Mouse (Mus musculus): ENCODE results near the gene Mt3. TPM values are rescaled to one million over a fixed set of nuclear protein-coding genes. Genes with fewer than 3 reads are reported as not detected.
"Not testable (repeated sequence)": the region's sequence is repeated elsewhere in the genome, so short reads cannot be mapped to it uniquely, and the experiment has no call there.

Gene Mt3
- total RNA-seq, 2 experiments from 2014 or later = 740 to 758 TPM

DNA sequence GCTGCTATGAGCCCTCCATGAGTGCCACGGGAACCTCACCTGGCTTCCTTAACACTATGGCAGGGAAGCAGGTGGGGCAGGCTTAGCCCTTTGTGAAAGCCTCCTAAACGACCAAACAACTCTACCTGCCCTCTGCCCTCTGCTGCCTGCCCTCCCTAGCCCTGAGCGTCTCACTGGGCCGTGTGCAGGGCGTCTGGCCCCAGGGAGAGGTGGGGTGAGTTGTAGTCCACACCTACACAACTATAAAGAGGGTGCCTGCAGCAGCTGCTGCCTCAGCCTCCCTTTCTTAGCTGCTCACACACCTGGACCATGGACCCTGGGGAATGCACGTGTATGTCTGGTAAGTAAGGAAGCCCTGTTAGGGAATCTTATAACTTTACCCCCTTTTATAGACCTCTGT, 15.5 kb upstream of the Mt3 start, which contains the start of gene Mt4:
Gene Mt4 (plus strand): TSS at position 265 of the 400 bp plus-strand sequence.
- intact Hi-C loops (cut with DNase I) = no loop called here

DNA sequence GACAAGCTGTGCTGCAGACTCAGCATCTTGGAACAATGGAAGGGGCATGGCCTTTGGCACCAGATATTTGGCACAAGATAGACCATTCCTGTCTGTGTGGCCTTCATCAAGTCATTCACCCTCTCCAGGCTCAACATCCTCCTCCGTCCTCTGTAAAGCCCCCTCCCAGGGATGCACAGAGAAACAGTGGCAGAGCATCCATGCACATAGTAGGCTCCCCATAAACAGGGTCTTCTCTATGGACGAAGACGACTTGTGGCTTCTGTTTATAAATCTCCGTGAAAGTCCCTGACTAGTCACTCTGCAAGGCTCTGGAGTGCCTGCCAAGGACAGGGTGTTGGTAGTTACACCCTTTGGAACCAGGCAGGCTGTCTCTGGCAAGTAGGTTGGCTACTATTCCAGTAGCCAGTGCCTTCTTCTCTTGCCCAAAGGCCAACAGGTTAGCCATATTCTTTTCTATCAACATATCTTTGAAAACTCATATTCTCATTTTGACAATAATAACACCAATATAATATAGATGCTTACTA, 12.1 kb upstream of the Mt3 start:
- no peak for DNase-seq (ENCODE audit: low spot score in 2 of 2)
- intact Hi-C loops (cut with DNase I) = no loop called here

More for the DNA sequence above, 15.5 kb upstream of the Mt3 start, which contains the start of gene Mt4:
- DNase-seq (ENCODE audit: low spot score in 2 of 2) = no peak

GRCm38 (mm10) chr8:94148236-94148635, 4.2 kb upstream of the Mt3 start:
- intact Hi-C loops (cut with DNase I) = no loop called here
- peak; percentile 21 to 77 for DNase-seq (ENCODE audit: low spot score in 2 of 2)

DNA sequence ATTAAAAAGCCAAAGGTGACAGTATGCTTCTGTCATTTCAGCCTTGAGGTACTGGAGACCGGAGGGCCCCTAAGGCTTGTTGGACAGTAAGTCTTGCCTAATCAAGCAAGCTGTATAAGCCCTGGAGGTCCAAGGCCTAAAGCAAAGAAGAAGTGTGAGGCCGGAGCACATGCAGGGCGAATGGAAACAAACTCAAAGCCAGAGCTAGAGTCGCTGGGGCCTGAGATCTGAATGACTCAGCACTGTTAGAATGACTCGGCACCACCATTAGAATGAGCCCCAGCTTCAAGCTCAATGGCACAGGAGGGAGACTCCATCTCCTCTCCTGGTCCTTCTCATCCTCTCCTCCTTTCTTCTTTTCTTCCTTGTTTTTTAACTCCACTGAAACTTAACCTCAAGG, 1.5 kb upstream of the Mt3 start:
- intact Hi-C loops (cut with DNase I) = no loop called here
- DNase-seq (ENCODE audit: low spot score in 2 of 2) = no peak

DNA sequence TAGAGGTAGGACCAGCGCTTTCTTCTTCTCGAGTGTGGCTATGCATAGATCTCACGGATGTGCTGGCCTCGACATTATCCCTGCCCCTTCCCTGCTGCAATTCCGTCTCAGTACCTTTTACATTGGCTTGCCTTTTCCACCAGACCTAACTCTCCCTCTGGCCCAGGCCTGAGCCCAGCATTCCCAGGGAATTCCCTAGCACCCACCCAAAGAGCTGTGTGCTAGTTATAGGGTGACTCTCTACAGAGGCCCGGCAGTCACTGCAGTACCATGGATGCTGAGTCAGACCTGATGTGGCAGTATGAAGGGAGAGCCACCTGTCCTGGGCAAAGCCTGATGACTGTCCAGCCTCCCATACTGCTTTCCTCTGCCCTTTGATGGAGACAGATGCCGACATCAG, 1.0 kb downstream of the Mt3 start:
- intact Hi-C loops (cut with DNase I) = loop anchor here (2.0 kb wide), 1 partner anchor 55 kb away; the partner anchor contains the start of gene Bbs2
- DNase-seq (ENCODE audit: low spot score in 2 of 2) = peak; percentile 23 to 42

- intact Hi-C loops (cut with DNase I) = no loop called here
- no peak for DNase-seq (ENCODE audit: low spot score in 2 of 2)
Observed at GRCm38 (mm10) chr8:94154537-94154936, 2.1 kb downstream of the Mt3 start.

GRCm38 (mm10) chr8:94156092-94156491, 3.7 kb downstream of the Mt3 start:
- intact Hi-C loops (cut with DNase I) = no loop called here
- DNase-seq (ENCODE audit: low spot score in 2 of 2) = no peak

GRCm38 (mm10) chr8:94165772-94166171, 13.4 kb downstream of the Mt3 start:
- intact Hi-C loops (cut with DNase I); DNase-seq (ENCODE audit: low spot score in 2 of 2): not testable (repeated sequence)

DNA sequence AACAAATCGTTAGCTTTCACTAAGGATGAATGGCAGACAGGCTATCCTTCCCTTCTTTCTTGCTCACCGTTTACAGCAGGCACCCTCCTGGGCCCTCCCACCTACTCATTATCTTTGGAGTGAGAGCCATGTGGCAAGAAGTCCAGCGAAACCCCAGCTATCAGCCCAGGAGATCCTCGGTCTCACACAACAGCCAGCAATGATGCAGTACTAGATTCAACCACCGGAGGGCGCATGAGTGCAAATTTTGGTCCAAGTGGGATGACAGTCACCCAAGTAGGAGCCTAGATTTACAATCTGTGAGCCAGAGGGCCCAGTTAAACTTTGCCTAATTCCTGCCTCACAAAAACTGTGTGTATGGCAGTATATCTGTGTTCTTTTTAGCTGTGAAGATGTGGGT, 14.8 kb downstream of the Mt3 start:
- DNase-seq (ENCODE audit: low spot score in 2 of 2) = peak; percentile 94 to 96
- intact Hi-C loops (cut with DNase I) = loop anchor here (1.0 kb wide), 1 partner anchor 32 kb away; no protein-coding TSS in a partner anchor

GRCm38 (mm10) chr8:94169547-94169946, 17.1 kb downstream of the Mt3 start:
- no peak for DNase-seq (ENCODE audit: low spot score in 2 of 2)
- intact Hi-C loops (cut with DNase I) = no loop called here

DNA sequence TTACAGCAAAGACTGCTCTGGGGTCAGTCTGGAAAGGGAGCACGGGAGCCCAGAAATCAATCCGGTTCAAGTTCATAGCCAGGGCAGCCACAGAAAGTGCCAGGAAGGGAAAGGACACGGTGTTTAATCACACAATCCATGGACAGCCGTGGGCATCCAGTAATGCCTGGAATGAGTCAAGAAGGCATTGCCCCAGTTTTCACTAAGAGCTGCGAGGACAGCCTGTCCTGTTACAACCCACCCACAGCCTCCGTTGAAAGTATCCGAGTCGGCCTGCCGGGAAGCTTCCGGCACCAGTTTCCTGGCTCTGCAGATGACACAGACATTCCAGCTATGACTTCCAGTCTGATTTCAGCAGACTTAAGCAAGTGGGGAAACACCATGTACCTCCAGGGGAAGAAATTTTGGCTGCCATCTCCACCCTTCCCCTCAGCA, 18.9 kb downstream of the Mt3 start:
- intact Hi-C loops (cut with DNase I) = no loop called here
- DNase-seq (ENCODE audit: low spot score in 2 of 2) = peak; percentile 59 to 75

- intact Hi-C loops (cut with DNase I) = no loop called here
- peak; percentile 72 to 94 for DNase-seq (ENCODE audit: low spot score in 2 of 2)
Observed at GRCm38 (mm10) chr8:94172075-94172808, 19.8 kb downstream of the Mt3 start, which contains the start of gene Mt2. Gene Mt2 (plus strand): TSS chr8:94172664.

DNA sequence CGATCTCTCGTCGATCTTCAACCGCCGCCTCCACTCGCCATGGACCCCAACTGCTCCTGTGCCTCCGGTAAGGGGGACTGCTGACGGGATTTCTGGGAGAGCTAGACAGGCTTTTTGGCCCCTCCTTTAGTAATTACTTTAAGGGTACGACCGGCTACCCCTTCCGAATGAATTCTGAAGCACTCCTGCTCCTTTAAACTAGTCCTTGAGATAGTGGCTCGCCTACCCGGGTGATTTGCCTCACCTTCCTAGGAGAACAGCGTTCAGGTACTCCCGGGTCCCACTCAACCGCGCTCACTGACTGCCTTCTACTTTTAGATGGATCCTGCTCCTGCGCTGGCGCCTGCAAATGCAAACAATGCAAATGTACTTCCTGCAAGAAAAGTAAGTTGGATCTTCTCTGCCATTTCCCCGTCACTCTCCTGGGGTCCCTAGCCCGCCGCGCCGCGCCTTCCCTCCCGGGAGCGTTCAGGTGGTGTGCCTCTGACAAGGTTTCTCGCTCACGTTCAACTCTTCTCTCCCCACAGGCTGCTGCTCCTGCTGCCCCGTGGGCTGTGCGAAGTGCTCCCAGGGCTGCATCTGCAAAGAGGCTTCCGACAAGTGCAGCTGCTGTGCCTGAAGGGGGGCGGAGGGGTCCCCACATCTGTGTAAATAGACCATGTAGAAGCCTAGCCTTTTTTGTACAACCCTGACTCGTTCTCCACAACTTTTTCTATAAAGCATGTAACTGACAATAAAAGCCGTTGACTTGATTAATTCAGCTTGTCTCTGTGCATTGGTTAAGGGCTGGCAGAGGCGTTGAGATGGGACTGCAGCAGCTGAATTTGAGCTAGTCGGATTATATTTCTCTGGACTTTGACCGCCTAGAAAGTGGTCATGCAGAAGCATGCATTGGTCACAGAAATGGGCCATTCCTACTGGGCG, 20.7 kb downstream of the Mt3 start:
- intact Hi-C loops (cut with DNase I) = no loop called here
- no peak for DNase-seq (ENCODE audit: low spot score in 2 of 2)

- intact Hi-C loops (cut with DNase I) = no loop called here
- DNase-seq (ENCODE audit: low spot score in 2 of 2) = no peak
Observed at GRCm38 (mm10) chr8:94173848-94174403, 21.5 kb downstream of the Mt3 start.

GRCm38 (mm10) chr8:94174619-94175213, 22.3 kb downstream of the Mt3 start:
- no peak for DNase-seq (ENCODE audit: low spot score in 2 of 2)
- intact Hi-C loops (cut with DNase I) = no loop called here

DNA sequence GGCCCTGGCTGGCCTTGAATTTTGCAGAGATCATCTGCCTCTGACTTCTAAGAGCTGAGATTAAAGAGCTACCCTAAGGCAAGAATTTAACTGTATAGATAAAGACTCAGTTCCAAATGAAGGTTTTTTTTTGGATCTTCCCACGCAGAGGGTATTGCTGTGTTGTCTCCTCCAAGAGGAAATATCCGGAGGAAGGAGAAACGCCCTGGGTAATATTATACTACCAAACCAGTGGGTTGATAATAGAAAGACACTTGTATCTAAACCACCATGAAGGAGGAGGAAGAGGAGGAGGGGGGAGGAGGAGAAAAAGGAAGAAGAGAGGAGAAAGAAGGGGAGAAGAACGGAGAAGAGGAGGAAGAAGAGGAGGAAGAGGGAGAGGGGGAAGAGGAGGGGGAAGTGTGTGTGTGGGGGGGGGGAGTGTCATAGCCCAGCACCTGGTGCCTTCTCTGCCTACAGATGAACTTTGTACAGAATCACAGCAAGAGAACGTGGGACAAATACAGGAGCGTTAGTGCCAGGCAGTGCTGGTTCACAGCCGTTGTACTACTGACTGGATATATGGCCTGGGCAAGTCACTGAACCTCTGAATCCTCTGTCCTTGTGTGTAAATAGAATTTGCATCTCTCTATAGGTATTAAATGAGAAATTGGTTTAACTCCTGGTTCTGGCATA, 25.4 kb downstream of the Mt3 start:
- DNase-seq (ENCODE audit: low spot score in 2 of 2) = no peak
- intact Hi-C loops (cut with DNase I) = no loop called here

DNA sequence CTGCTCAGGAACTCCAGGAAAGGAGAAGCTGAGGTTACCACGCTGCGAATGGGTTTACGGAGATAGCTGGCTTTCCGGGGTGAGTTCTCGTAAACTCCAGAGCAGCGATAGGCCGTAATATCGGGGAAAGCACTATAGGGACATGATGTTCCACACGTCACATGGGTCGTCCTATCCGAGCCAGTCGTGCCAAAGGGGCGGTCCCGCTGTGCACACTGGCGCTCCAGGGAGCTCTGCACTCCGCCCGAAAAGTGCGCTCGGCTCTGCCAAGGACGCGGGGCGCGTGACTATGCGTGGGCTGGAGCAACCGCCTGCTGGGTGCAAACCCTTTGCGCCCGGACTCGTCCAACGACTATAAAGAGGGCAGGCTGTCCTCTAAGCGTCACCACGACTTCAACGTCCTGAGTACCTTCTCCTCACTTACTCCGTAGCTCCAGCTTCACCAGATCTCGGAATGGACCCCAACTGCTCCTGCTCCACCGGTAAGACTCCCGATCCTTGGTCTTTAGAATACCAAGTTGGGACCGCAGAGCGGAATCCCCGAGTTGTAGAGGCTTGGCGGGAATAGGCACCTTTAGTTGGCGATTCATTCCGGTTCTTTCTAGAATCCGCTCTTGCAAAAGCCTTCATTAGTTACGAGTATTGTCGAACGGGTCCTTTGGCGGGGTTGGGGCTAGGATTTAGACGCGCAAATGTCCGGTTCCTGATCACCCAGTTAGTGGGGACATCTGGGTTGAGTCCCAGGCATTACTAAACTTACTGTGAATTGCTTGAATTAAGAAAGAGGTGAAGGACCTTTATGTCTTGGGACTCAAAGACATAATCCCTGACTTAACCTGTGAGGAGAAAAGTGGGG, 26.7 kb downstream of the Mt3 start, which contains the start of gene Mt1:
Gene Mt1 (plus strand): TSS at position 226 of the 856 bp plus-strand sequence.
- peak; percentile 87 to 97 for DNase-seq (ENCODE audit: low spot score in 2 of 2)
- intact Hi-C loops (cut with DNase I) = no loop called here
